Mouse (Mus musculus) 3T3-L1 (cell line): ENCODE data around the gene Pnmt.

Source experiments
- DNase-seq: peaks from one replicate; pipeline ENCODE4 v3.0.0-alpha.2; 2015; ENCODE audit warnings: low read depth, low spot score

The Pnmt gene

GRCm38 (mm10) chr11:98384216-98384615 is 2.0 kb upstream of the Pnmt start:
- DNase-seq, result no peak

GRCm38 (mm10) chr11:98384721-98385637 is 1.3 kb upstream of the Pnmt start:
- DNase-seq, result no peak

- DNase-seq, result no peak
Observed at GRCm38 (mm10) chr11:98386596-98386995, 346 bp downstream of the Pnmt start.

- DNase-seq, result no peak
Observed at GRCm38 (mm10) chr11:98387056-98387577, 867 bp downstream of the Pnmt start.

- DNase-seq, result no peak
Observed at GRCm38 (mm10) chr11:98388282-98388681, 2.0 kb downstream of the Pnmt start.

- peak; percentile 56 for DNase-seq
Observed at GRCm38 (mm10) chr11:98389221-98389780, 3.1 kb downstream of the Pnmt start.

- DNase-seq, result no peak
Observed at GRCm38 (mm10) chr11:98390141-98390540, 3.9 kb downstream of the Pnmt start.

- DNase-seq, result no peak
Observed at GRCm38 (mm10) chr11:98392034-98392433, 5.8 kb downstream of the Pnmt start.

- no peak for DNase-seq
Observed at GRCm38 (mm10) chr11:98392645-98393044, 6.4 kb downstream of the Pnmt start.

- no peak for DNase-seq
Observed at GRCm38 (mm10) chr11:98393317-98393716, 7.1 kb downstream of the Pnmt start.

- DNase-seq, result no peak
Observed at GRCm38 (mm10) chr11:98394301-98394700, 8.1 kb downstream of the Pnmt start.

GRCm38 (mm10) chr11:98395041-98395440 is 8.8 kb downstream of the Pnmt start:
- no peak for DNase-seq

- DNase-seq, result no peak
Observed at GRCm38 (mm10) chr11:98397946-98398345, 11.7 kb downstream of the Pnmt start.

- DNase-seq, result peak; percentile 95
Observed at GRCm38 (mm10) chr11:98400161-98400726, 14.0 kb downstream of the Pnmt start, which contains the start of gene Pgap3. Pgap3 (minus strand) TSS chr11:98400490.

- peak; percentile 50 for DNase-seq
Observed at GRCm38 (mm10) chr11:98400816-98401215, 14.6 kb downstream of the Pnmt start.

GRCm38 (mm10) chr11:98406621-98407020 is 20.4 kb downstream of the Pnmt start:
- DNase-seq, result no peak

GRCm38 (mm10) chr11:98408872-98409271 is 22.6 kb downstream of the Pnmt start:
- DNase-seq, result no peak

- no peak for DNase-seq
Observed at GRCm38 (mm10) chr11:98409341-98409822, 23.1 kb downstream of the Pnmt start.

- peak; percentile 82 for DNase-seq
Observed at GRCm38 (mm10) chr11:98412273-98412796, 26.1 kb downstream of the Pnmt start, which contains the start of gene Erbb2. Erbb2 (plus strand) TSS chr11:98412470.

GRCm38 (mm10) chr11:98412797-98413301 is 26.6 kb downstream of the Pnmt start:
- DNase-seq, result peak; percentile 43

- DNase-seq, result peak; percentile 72
Observed at GRCm38 (mm10) chr11:98413731-98414130, 27.5 kb downstream of the Pnmt start.

- no peak for DNase-seq
Observed at GRCm38 (mm10) chr11:98414162-98414561, 27.9 kb downstream of the Pnmt start.
